Mouse (Mus musculus) kidney, adult 2 months (tissue): ENCODE data around the gene Zfc3h1. TPM values are rescaled to one million over a fixed set of nuclear protein-coding genes. Genes with fewer than 3 reads are reported as not detected.
A peak's percentile ranks its signal among the peaks of the same experiment; 100 is the strongest.

Experiments used
- DNase-seq: peaks from one replicate; pipeline ENCODE4 v3.0.0; 2021
- H3K27ac ChIP-seq: fragments of 200-500 bp; 2 replicates; pipeline ENCODE4 v1.5.1; 2012; ENCODE audit warnings: low read depth, low read length, control low read depth, inconsistent platforms; ENCODE audit not compliant: insufficient read depth
- H3K27me3 ChIP-seq: fragments of 200-500 bp; replicated peaks from 2 replicates; pipeline ENCODE4 v1.6.1; 2012; ENCODE audit warnings: mild to moderate bottlenecking, moderate library complexity, low read length, inconsistent platforms; ENCODE audit not compliant: control insufficient read depth, insufficient read depth
- H3K36me3 ChIP-seq: fragments of 200-500 bp; 2 replicates; pipeline ENCODE4 v1.6.1; 2012; ENCODE audit warnings: mild to moderate bottlenecking, moderate library complexity, low read length, inconsistent platforms; ENCODE audit not compliant: control insufficient read depth, insufficient read depth
- H3K4me1 ChIP-seq: fragments of 200-500 bp; 2 replicates; pipeline ENCODE4 v1.6.1; 2011; ENCODE audit warnings: low read length; ENCODE audit not compliant: control insufficient read depth, insufficient read depth
- H3K4me3 ChIP-seq: fragments of 200-500 bp; 2 replicates; pipeline ENCODE4 v1.5.1; 2011; ENCODE audit warnings: mild to moderate bottlenecking, low read depth, low read length, control low read depth; ENCODE audit not compliant: insufficient read depth
- CTCF ChIP-seq: fragments of 200-500 bp; conservative IDR thresholded peaks from 2 replicates; pipeline ENCODE4 v1.5.1; 2011; ENCODE audit warnings: low read depth, mild to moderate bottlenecking, control low read depth, low read length, moderate library complexity, mixed read lengths; ENCODE audit not compliant: insufficient read depth, insufficient read length
- POLR2A ChIP-seq: fragments of 200-500 bp; IDR thresholded peaks from one replicate; pipeline ENCODE4 v1.6.1; 2011; ENCODE audit warnings: low read depth, low read length, control low read depth
- WGBS: fragments of 180-500 bp; shearing (Covaris S2); methylation state at CpG from one replicate; pipeline ENCODE4 v1.1.7; 2018; 5-methylcytosine and 5-hydroxymethylcytosine counted together
- polyA plus RNA-seq: library from polyadenylated mRNA; depleted of rRNA; stranded (reverse); fragments of >200 nt; gene quantifications from 2 replicates; pipeline ENCODE4 v1.2.3, GENCODE M21; 2012

The Zfc3h1 gene
- polyA plus RNA-seq, 1 experiment: 18.4 TPM

- Histone ChIP-seq H3K4me3 (peak within 1 kb of the TSS; percentile 87), H3K4me1 (peaks cover 5% of the 10 kb centered on the region; the same call in 1 of the 2 replicates), H3K36me3 (no peaks in the 10 kb centered on the region), H3K27ac (peak within 1 kb of the TSS; percentile 96), H3K27me3 (no peaks in the 10 kb centered on the region)
- peak; percentile 99 for DNase-seq
- TF ChIP-seq POLR2A (peak; percentile 71), CTCF (no peak)
- WGBS: under 1% methylated on average over 55 of the region's 58 CpGs
Observed at GRCm38 (mm10) chr10:115361840-115362622, 22.7 kb upstream of the Zfc3h1 start, which contains the start of gene Tmem19. Gene Tmem19, minus strand, starts transcription at chr10:115362501.

GRCm38 (mm10) chr10:115362623-115362964, 22.2 kb upstream of the Zfc3h1 start:
- whole genome bisulfite sequencing: 3% methylated on average over 9 of the region's 9 CpGs
- Histone ChIP-seq H3K4me1 (peaks cover 5% of the 10 kb centered on the region; the same call in 1 of the 2 replicates), H3K27me3 (no peaks in the 10 kb centered on the region), H3K4me3 (peak overlapping the region; percentile 51), H3K36me3 (no peaks in the 10 kb centered on the region), H3K27ac (peak overlapping the region; percentile 96)
- TF ChIP-seq CTCF: no peak
- TF ChIP-seq POLR2A: no peak
- DNase-seq: no peak

- Histone ChIP-seq H3K27ac (peak overlapping the region; percentile 96; the same call in 1 of the 2 replicates), H3K4me1 (peaks cover 5% of the 10 kb centered on the region; the same call in 1 of the 2 replicates), H3K27me3 (no peaks in the 10 kb centered on the region), H3K36me3 (no peaks in the 10 kb centered on the region), H3K4me3 (no peak overlapping the region)
- no peak for DNase-seq
- WGBS: 88% methylated on average over 4 of the region's 4 CpGs
- TF ChIP-seq CTCF (no peak), POLR2A (no peak)
Observed at GRCm38 (mm10) chr10:115363151-115363550, 21.6 kb upstream of the Zfc3h1 start.

- 87% methylated on average over 2 of the region's 2 CpGs for WGBS
- TF ChIP-seq POLR2A (no peak), CTCF (no peak)
- no peak for DNase-seq
- Histone ChIP-seq H3K27ac (no peak overlapping the region), H3K36me3 (no peaks in the 10 kb centered on the region), H3K4me1 (no peaks in the 10 kb centered on the region; the same call in none of the 2 replicates), H3K4me3 (no peak overlapping the region), H3K27me3 (no peaks in the 10 kb centered on the region)
Observed at GRCm38 (mm10) chr10:115381506-115382084, 3.2 kb upstream of the Zfc3h1 start.

GRCm38 (mm10) chr10:115382846-115383643, 1.7 kb upstream of the Zfc3h1 start:
- Histone ChIP-seq H3K4me1 (peaks cover 2% of the 10 kb centered on the region), H3K27me3 (no peaks in the 10 kb centered on the region), H3K36me3 (no peaks in the 10 kb centered on the region), H3K27ac (no peak overlapping the region), H3K4me3 (no peak overlapping the region)
- TF ChIP-seq POLR2A (no peak), CTCF (no peak)
- peak; percentile 28 for DNase-seq
- WGBS: 26% methylated on average over 12 of the region's 12 CpGs

GRCm38 (mm10) chr10:115383644-115384220, 1.0 kb upstream of the Zfc3h1 start:
- peak overlapping the region; percentile 82 for H3K27ac ChIP-seq
- TF ChIP-seq CTCF (no peak), POLR2A (no peak)
- DNase-seq: peak; percentile 18
- no peaks in the 10 kb centered on the region for H3K27me3 ChIP-seq
- H3K4me1 ChIP-seq: peaks cover 2% of the 10 kb centered on the region
- whole genome bisulfite sequencing: 1% methylated on average over 15 of the region's 15 CpGs
- peak overlapping the region; percentile 79 for H3K4me3 ChIP-seq
- H3K36me3 ChIP-seq: no peaks in the 10 kb centered on the region
